Mouse (Mus musculus) C2C12 (cell line): ENCODE measurements around the gene Gm266. TPM values are rescaled to one million over a fixed set of nuclear protein-coding genes. Genes with fewer than 3 reads are reported as not detected.

ENCODE experiments used
- H3K27me3 ChIP-seq: one replicate; pipeline ENCODE4 v1.6.1; 2011; ENCODE audit not compliant: control insufficient read depth, insufficient read depth, insufficient read length
- H3K36me3 ChIP-seq: one replicate; pipeline ENCODE4 v1.6.1; 2011; ENCODE audit not compliant: control insufficient read depth, insufficient read depth
- H3K4me3 ChIP-seq: one replicate; pipeline ENCODE4 v1.5.1; 2011; ENCODE audit warnings: mild to moderate bottlenecking, control low read depth; ENCODE audit not compliant: poor library complexity, insufficient read depth, severe bottlenecking
- H3K79me2 ChIP-seq: one replicate; pipeline ENCODE4 v1.6.1; 2011; ENCODE audit not compliant: control insufficient read depth, insufficient read depth
- H3K79me3 ChIP-seq: one replicate; pipeline ENCODE4 v1.6.1; 2011; ENCODE audit warnings: low read depth, control low read depth
- H3ac ChIP-seq: one replicate; pipeline ENCODE3; 2011; ENCODE audit warnings: low read depth; ENCODE audit not compliant: control insufficient read depth, insufficient read length
- CEBPB ChIP-seq: IDR thresholded peaks from one replicate; pipeline ENCODE4 v1.6.1; 2011; ENCODE audit warnings: low read depth, mild to moderate bottlenecking, control low read depth, moderate library complexity
- CTCF ChIP-seq: IDR thresholded peaks from one replicate; pipeline ENCODE4 v1.5.1; 2011; ENCODE audit not compliant: control insufficient read depth, insufficient read depth, insufficient read length
- FOSL1 ChIP-seq: IDR thresholded peaks from one replicate; pipeline ENCODE4 v1.8.0; 2011; ENCODE audit warnings: mild to moderate bottlenecking, low read length; ENCODE audit not compliant: poor library complexity, insufficient read depth, severe bottlenecking
- MAX ChIP-seq: IDR thresholded peaks from one replicate; pipeline ENCODE4 v1.6.1; 2011; ENCODE audit warnings: mild to moderate bottlenecking, control low read depth
- MYOD1 ChIP-seq: IDR thresholded peaks from one replicate; pipeline ENCODE4 v1.6.1; 2011; ENCODE audit warnings: low read depth; ENCODE audit not compliant: control insufficient read depth, insufficient read length
- MYOG ChIP-seq: IDR thresholded peaks from one replicate; pipeline ENCODE4 v1.6.1; 2011; ENCODE audit not compliant: control insufficient read depth, insufficient read length; ENCODE audit errors: extremely low read depth
- USF1 ChIP-seq: IDR thresholded peaks from one replicate; pipeline ENCODE4 v1.6.1; 2011; ENCODE audit warnings: low read depth, mild to moderate bottlenecking, control low read depth, moderate library complexity
- polyA plus RNA-seq: library from polyadenylated mRNA; unstranded; fragments of >200 nt; fragmentation: generic; extraction: Trizol; gene quantifications from one replicate; pipeline ENCODE4 v1.2.1, GENCODE M21; 2012; ENCODE audit warnings: missing spikeins

The Gm266 gene
- polyA plus RNA-seq, 1 experiment = 2.1 TPM

GRCm38 (mm10) chr12:111440701-111441373 is 44.8 kb downstream of the Gm266 start:
- Histone ChIP-seq H3K79me3 (peaks cover 22% of the 10 kb centered on the region), H3K36me3 (peaks cover 11% of the 10 kb centered on the region), H3K79me2 (peaks cover 34% of the 10 kb centered on the region), H3ac (no peak overlapping the region), H3K4me3 (no peak overlapping the region), H3K27me3 (no peaks in the 10 kb centered on the region)
- TF ChIP-seq CTCF = no peak
- TF ChIP-seq MYOD1 = no peak
- no peak for TF ChIP-seq MAX
- no peak for TF ChIP-seq FOSL1
- TF ChIP-seq CEBPB = no peak

DNA sequence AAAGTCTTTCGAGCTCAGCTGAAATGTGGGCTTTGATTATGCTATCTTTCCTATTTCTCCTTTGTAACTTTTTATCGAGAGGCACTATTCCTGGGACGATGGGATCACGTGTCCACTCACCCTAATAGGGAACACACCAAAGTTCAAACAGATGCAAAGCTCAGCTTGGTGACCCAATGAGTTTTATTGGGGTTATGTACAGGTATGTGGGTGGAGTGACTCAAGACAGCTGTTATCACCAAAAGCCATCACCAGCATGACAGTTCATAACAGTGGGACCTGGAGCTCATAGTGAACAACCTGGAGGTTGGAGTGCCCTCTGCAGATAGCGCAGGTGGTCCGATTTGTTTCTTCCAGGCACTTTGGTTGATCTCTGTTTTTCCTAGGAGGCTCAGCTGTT is 46.8 kb downstream of the Gm266 start:
- no peaks in the 10 kb centered on the region for H3K36me3 ChIP-seq
- TF ChIP-seq USF1 = peak; percentile 27
- TF ChIP-seq MYOD1 = no peak
- no peaks in the 10 kb centered on the region for H3K27me3 ChIP-seq

GRCm38 (mm10) chr12:111437222-111437900 is 48.3 kb downstream of the Gm266 start:
- Histone ChIP-seq H3K36me3 (no peaks in the 10 kb centered on the region), H3K79me3 (no peaks in the 10 kb centered on the region), H3K27me3 (no peaks in the 10 kb centered on the region), H3K4me3 (no peak overlapping the region), H3K79me2 (no peaks in the 10 kb centered on the region), H3ac (no peak overlapping the region)
- TF ChIP-seq FOSL1 (no peak), MYOG (no peak), CTCF (no peak), MAX (no peak), USF1 (no peak), MYOD1 (no peak), CEBPB (no peak)

More for the DNA sequence above, 46.8 kb downstream of the Gm266 start:
- Histone ChIP-seq H3ac (no peak overlapping the region), H3K4me3 (no peak overlapping the region), H3K79me2 (peaks cover 15% of the 10 kb centered on the region), H3K79me3 (peaks cover 8% of the 10 kb centered on the region)

GRCm38 (mm10) chr12:111436640-111437039 is 49.0 kb downstream of the Gm266 start:
- Histone ChIP-seq H3K4me3 (no peak overlapping the region), H3K79me3 (no peaks in the 10 kb centered on the region), H3K27me3 (no peaks in the 10 kb centered on the region), H3K79me2 (peaks cover 6% of the 10 kb centered on the region), H3ac (no peak overlapping the region), H3K36me3 (no peaks in the 10 kb centered on the region)
- no peak for TF ChIP-seq FOSL1
- TF ChIP-seq MYOG = no peak
- TF ChIP-seq MYOD1 = no peak
- no peak for TF ChIP-seq USF1
- no peak for TF ChIP-seq MAX
- no peak for TF ChIP-seq CEBPB
- TF ChIP-seq CTCF = no peak

GRCm38 (mm10) chr12:111436170-111436569 is 49.5 kb downstream of the Gm266 start:
- H3K36me3 ChIP-seq = no peaks in the 10 kb centered on the region
- no peaks in the 10 kb centered on the region for H3K79me3 ChIP-seq
- peaks cover 11% of the 10 kb centered on the region for H3K79me2 ChIP-seq
- TF ChIP-seq MYOG = no peak
- TF ChIP-seq MYOD1 = no peak
- no peak for TF ChIP-seq MAX
- TF ChIP-seq USF1 = no peak
- TF ChIP-seq CEBPB = no peak
- no peak for TF ChIP-seq FOSL1
- TF ChIP-seq CTCF = no peak
- no peaks in the 10 kb centered on the region for H3K27me3 ChIP-seq
- no peak overlapping the region for H3K4me3 ChIP-seq
- no peak overlapping the region for H3ac ChIP-seq

GRCm38 (mm10) chr12:111434745-111435327 is 50.8 kb downstream of the Gm266 start:
- Histone ChIP-seq H3K36me3 (no peaks in the 10 kb centered on the region), H3K4me3 (no peak overlapping the region), H3K27me3 (no peaks in the 10 kb centered on the region), H3ac (no peak overlapping the region), H3K79me3 (no peaks in the 10 kb centered on the region), H3K79me2 (peaks cover 19% of the 10 kb centered on the region)
- peak; percentile 45 for TF ChIP-seq MYOD1
- TF ChIP-seq MYOG = no peak

Other genes starting within 250 kb of the Gm266 start
- gene Amn, start 214.7 kb downstream of the Gm266 start, polyA plus RNA-seq = 0.09 TPM
- 48.1 TPM for gene Cdc42bpb, start 108.1 kb downstream of the Gm266 start, polyA plus RNA-seq
- gene Lbhd2, start 79.0 kb downstream of the Gm266 start, polyA plus RNA-seq = not detected
- gene Exoc3l4, start 68.8 kb downstream of the Gm266 start, polyA plus RNA-seq = 58.3 TPM
- gene Tnfaip2, start 43.4 kb downstream of the Gm266 start, polyA plus RNA-seq = 119 TPM
- 91.0 TPM for gene Eif5, start 52.2 kb upstream of the Gm266 start, polyA plus RNA-seq
- gene Mark3, start 88.7 kb upstream of the Gm266 start, polyA plus RNA-seq = 35.0 TPM
- 61.4 TPM for gene Ckb, start 186.5 kb upstream of the Gm266 start, polyA plus RNA-seq
- 32.1 TPM for gene Trmt61a, start 192.3 kb upstream of the Gm266 start, polyA plus RNA-seq
- gene Bag5, start 227.4 kb upstream of the Gm266 start, polyA plus RNA-seq = 20.6 TPM
- gene Apopt1, start 227.4 kb upstream of the Gm266 start, polyA plus RNA-seq = 29.9 TPM